Mouse (Mus musculus) bone marrow macrophage, adult 2 months (primary cell): ENCODE measurements at regions not wholly inside any gene's neighbourhood (a gene's known extent, or its start where the extent isn't known, plus 50 kb on each side); places are given as distances from the start of the nearest gene placed in this dataset.

Experiments used
- CTCF ChIP-seq: IDR thresholded peaks from 2 replicates; pipeline ENCODE4 v1.5.1; 2012; ENCODE audit warnings: low read depth, mild to moderate bottlenecking, low read length, moderate library complexity
- POLR2A ChIP-seq: IDR thresholded peaks from 2 replicates; pipeline ENCODE4 v1.6.1; 2012; ENCODE audit warnings: mild to moderate bottlenecking, low read depth, low read length, borderline replicate concordance

DNA sequence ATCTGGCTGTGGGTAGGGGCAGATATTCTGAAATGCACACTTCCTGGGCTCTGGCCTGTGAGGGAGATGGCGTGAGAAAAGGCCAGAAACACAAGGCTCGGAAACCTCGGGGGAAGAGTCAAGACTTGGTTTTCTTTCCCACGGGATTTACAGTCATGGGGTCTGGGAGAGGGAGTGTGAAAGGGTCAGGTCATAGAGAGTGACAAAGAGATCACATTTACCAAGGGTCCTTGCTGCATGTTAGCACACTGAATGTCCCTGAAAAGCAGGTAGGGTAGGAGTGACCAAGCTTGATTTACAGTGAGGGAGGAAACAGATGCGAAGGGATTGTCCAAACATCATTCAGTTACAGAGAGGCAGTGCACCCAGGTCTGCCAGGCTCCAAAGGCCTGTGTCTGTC is 156.0 kb downstream of the Efnb1 start:
- TF ChIP-seq POLR2A: no peak
- TF ChIP-seq CTCF: no peak
